Mouse (Mus musculus): ENCODE measurements around the gene Tbc1d1.

DNA sequence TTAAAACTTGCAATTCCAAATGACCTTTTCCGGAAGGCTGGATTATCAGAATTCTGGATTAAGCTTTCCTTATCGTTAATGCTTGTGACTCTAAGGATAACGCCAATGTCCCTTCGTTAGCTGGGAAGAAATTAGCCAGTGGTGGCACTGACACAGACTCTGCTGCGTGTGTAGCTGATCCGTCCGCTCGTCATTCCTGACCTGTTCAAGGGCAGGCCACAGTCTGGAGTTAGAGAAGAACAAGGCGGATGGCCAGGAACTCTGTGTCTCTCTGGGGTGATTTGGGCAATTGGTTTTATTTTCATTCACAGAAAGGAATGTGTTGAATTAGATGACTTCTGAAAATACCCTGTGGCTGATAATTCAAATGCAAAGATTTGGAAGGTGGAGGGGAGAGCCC lies 118.2 kb downstream of the Tbc1d1 start:
- TF ChIP-seq CTCF (IDR thresholded peaks at IDR 0.05; ENCODE audit: low read depth, low read length) (no peak), POLR2A (IDR thresholded peaks at IDR 0.05; ENCODE audit: borderline replicate concordance, low read depth, low read length) (no peak)
